Mouse (Mus musculus) spleen, adult 12 weeks (tissue): ENCODE measurements around the gene Dab1.

Experiments
- DNase-seq: peaks from one replicate; pipeline ENCODE4 v3.0.0; 2022; ENCODE audit warnings: low spot score

The Dab1 gene

GRCm38 (mm10) chr4:104597490-104598465 lies 978.6 kb downstream of the Dab1 start:
- no peak for DNase-seq

- no peak for DNase-seq
These were observed 983.6 kb downstream of the Dab1 start for GRCm38 (mm10) chr4:104602804-104603203.

- DNase-seq, result no peak
These were observed 985.1 kb downstream of the Dab1 start for GRCm38 (mm10) chr4:104604298-104604697.

GRCm38 (mm10) chr4:104606881-104607280 lies 987.7 kb downstream of the Dab1 start:
- DNase-seq, result no peak

GRCm38 (mm10) chr4:104607636-104608035 lies 988.5 kb downstream of the Dab1 start:
- no peak for DNase-seq

DNA sequence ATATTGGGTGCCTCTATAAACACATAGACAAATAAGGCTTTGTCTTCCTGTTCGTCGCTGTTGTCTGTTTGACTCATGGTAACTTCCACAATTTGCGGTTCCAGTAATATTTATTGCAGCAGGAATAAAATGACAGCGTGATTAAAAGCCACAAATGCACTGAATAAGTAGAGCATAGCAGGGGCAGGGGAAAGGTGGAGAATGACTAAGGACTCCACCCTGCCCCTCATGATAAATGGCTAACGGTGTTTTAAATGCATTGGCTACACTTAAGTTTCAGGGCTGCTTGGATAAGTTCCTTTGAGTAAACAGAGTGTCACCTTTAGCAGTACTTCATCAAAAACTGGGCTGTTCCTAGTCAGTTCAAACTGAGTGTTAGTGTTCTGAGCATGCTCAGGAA lies 1000.3 kb downstream of the Dab1 start:
- no peak for DNase-seq

DNA sequence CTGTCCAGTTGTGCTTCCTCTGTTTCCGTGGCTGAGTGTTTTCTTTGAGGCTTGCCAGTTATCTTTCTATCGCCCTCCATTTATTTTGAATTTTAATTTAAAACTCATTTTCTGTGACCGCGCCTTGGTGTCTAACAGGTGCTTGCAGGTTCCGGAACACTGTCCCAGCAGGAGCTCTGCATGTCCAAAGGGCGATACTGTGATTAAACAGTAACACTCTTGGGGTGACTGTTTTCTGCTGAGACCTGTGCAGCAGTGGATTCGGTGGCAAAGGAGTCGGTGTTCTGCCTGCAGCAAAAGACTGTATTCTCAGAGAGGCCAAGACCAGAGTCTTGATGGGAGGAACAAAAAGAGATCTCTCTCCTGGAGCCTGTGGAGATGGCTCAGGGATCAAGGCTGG lies 1006.2 kb downstream of the Dab1 start:
- no peak for DNase-seq

- no peak for DNase-seq
These were observed 1009.5 kb downstream of the Dab1 start for GRCm38 (mm10) chr4:104628708-104629107.

GRCm38 (mm10) chr4:104637016-104637415 lies 1017.9 kb downstream of the Dab1 start:
- no peak for DNase-seq

- DNase-seq, result no peak
These were observed 1021.5 kb downstream of the Dab1 start for GRCm38 (mm10) chr4:104640617-104641016.

- DNase-seq, result no peak
These were observed 1023.8 kb downstream of the Dab1 start for GRCm38 (mm10) chr4:104642761-104643469.

DNA sequence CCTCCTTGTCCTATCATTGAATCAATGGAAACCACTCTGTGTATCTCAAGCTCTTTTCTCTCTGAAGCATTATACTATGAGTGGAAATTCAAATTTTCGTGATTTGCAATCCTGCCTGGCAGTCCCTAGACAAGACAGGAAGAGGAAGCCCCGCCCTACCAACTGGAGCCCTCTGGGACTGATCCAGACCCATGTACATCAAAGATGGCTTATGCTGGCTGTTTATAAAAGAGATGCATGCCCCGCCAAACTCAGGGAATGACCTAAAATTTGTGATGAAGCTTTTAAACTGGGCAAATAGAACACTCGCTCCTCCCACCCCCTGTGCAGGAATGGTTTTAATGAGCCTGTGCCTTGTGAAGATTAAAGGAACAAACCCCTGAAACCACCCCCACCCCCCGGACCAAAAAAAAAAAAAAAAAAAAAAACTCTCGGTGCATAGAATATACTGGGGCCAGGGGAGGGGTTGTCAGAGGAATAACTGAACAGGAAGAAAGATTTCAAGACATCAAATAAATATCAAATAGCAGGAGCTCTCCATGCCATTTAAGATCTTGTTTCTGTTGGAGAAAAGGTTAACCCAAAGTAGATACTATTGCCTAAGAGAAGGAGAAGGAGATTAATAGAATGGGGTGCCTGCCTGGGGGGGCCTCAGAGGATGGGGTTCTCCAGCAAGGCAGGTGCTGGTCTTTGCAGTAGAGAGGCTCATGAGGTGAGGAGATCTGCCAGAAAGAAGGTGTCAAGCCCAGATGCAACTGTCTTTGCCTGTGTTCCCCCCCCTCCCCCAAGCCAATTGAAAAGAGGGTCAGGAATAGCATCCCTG lies 1024.6 kb downstream of the Dab1 start:
- DNase-seq, result no peak

DNA sequence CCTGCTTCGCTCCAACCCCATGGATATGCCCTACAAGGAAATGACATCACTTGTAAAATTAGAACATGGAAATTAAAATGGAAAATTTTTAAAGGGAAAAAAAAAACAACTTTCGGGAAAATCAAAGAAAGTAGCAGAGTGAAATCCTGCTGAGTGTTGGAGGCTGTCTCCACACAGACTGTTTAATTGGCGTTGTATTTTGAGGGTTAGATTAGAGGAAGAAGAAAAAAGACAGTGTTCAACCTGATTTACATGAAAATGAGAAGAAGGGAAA lies 1025.1 kb downstream of the Dab1 start:
- no peak for DNase-seq

DNA sequence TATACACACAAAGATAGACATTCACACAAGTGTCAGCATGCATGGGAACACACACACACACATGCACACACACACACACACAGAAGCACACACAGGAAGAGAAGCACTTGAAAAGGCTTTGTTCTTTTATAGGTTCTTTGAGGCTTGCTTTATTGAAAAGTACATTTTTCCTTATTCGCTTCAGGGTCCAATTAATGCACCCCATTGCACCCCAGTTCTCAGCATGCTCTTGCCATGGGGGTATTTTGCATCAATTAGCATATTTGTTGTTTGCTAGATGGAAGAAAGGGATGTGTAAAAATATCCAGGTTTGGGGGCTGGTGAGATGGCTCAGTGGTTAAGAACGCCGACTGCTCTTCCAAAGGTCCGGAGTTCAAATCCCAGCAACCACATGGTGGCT lies 1025.7 kb downstream of the Dab1 start:
- no peak for DNase-seq

GRCm38 (mm10) chr4:104651761-104652160 lies 1032.6 kb downstream of the Dab1 start:
- no peak for DNase-seq

GRCm38 (mm10) chr4:104656728-104657127 lies 1037.6 kb downstream of the Dab1 start:
- DNase-seq, result no peak

DNA sequence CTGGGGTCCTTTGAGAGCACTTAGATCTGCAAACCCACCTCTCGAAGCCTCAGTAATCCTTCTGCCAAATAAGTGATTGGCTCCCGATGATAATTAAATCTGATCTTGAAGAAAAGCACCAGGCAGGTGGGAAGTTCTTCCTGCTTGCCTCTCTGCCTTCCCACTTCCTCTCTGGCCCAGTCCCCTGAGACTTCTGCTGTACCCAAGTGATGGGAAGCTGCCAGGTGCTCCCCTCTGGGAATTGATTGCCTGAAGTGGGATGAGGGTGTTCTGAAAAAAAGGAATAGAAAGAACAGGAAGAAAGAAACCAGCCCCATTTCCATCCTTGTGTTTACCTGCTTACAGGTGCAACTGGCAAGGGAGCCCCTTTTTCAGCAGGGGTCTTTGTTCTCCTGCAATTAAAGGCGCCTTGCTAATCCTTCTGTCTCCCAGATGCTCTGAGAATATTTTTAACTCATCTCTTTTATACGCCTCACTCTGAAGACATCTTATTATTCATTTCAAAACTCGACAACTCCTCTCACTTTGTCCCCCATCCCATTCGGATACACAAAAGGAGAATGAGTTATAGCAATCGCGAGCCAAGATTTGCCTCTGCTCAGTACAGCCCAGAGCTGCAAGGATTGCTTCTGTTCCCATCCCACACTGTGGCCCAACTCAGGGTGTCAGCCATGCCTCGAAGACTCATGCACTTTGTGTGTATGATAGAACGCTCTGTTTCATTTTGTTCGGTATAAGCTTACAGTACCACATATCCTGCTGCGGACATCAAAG lies 1043.9 kb downstream of the Dab1 start:
- DNase-seq, result no peak

DNA sequence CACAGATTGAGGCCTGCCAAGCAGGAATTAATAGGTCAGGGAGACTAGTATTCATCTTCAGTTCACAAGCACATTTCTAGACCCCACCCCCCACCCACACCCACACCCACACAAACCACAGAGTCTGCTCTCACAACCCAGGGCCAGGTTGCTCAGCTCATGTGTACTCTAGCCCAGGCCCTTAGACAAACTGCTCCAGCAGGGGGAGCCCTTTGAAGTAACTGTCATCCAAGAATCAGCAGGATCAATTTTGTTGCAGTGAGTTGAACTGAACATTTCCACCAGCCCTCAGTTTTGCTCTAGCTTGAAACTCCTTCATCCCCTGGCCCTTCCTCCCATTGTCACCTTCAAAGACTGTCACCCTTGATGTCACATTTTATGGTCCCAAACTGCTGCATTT lies 1046.4 kb downstream of the Dab1 start:
- no peak for DNase-seq

GRCm38 (mm10) chr4:104666831-104667551 lies 1047.8 kb downstream of the Dab1 start:
- no peak for DNase-seq

DNA sequence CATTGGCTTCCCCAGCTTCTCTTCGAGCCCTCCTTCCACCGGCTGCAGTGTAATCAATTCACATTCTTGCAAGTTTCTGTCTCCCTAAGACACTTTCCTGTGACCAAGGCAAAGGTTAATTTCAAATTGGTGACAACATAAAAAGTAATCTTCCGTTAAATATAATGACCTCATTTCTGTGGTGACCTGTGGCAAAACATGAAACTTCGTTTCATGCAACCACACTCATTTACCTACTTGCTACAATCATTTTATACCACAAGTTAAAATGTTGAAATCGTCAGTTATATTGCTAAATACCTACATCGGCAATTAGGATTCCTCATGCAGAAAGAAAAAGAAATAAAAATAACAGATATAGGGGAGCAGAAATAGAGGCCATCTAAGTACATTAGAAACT lies 1048.9 kb downstream of the Dab1 start:
- DNase-seq, result no peak

DNA sequence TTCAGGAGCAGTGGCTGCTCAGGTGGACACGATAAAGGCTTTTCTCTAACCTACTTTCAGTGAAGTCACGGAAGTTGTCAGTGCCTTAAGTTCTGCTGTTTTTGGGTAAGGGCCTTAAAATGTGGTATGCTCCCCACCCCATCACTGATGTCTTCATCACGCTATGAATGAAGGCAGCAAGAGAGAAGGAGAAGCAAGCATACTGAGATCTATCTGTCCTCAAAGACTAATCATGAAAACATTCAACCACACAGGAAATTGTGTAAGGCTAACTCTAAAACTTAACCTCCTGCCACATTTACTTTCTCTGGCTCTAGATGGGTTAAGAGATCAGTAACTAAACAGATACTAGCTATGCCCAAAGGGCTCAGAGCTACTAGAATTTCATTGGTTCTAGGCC lies 1050.2 kb downstream of the Dab1 start:
- DNase-seq, result no peak
